Mouse (Mus musculus): ENCODE measurements around the gene Timm23. TPM values are rescaled to one million over a fixed set of nuclear protein-coding genes. Genes with fewer than 3 reads are reported as not detected.
"Not testable (repeated sequence)": the region's sequence is repeated elsewhere in the genome, so short reads cannot be mapped to it uniquely, and the experiment has no call there.

The Timm23 gene
- polyA plus RNA-seq, 2 experiments, result 183 to 309 TPM

DNA sequence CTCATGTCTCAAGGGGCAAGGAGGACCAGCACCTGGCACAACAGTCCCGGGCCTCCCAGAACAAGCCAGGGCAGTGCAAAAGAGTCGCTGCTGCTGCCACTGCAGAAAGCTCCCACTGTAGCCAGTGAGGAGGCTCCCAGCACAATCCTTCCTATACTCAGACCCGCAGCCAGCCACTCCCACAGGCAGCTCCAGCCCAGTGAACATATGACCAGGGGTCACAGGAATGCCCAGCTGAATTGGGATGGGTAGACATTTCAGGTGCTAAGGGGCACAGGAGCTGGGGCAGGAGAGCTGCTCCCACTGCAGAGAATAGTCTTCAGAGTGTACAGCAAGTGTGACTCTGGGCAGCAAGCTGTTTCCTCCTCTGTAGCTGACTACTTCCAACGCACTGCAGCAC is 56.3 kb downstream of the Timm23 start:
- no peaks in the 10 kb centered on the region for H3K9me3 ChIP-seq (ENCODE audit: control insufficient read depth, low read length)
- no peaks in the 10 kb centered on the region for H3K36me3 ChIP-seq (ENCODE audit: control insufficient read depth, insufficient read depth, low read length)
- WGBS, result 63% methylated on average over 4 of the region's 4 CpGs
- DNase-seq (ENCODE audit: low spot score) (no peak), ATAC-seq (ENCODE audit: low FRiP score, low read depth) (no peak)
- TF ChIP-seq POLR2A (IDR thresholded peaks at IDR 0.05; ENCODE audit: borderline replicate concordance, extremely low read depth, insufficient read depth, insufficient read length), result no peak
- H3K4me3 ChIP-seq (replicated peaks; ENCODE audit: low read length), result no peak overlapping the region
- H3K4me1 ChIP-seq (ENCODE audit: control insufficient read depth, insufficient read depth, low read length), result no peaks in the 10 kb centered on the region
- H3K4me2 ChIP-seq (replicated peaks; ENCODE audit: low read depth, low read length, severe bottlenecking), result no peak overlapping the region
- no peak overlapping the region for H3K9ac ChIP-seq (ENCODE audit: low read depth, low read length, severe bottlenecking)
- no peaks in the 10 kb centered on the region for H3K27me3 ChIP-seq (ENCODE audit: control insufficient read depth, insufficient read depth, low read length)
- H3K27ac ChIP-seq (replicated peaks; ENCODE audit: low read depth, low read length), result no peak overlapping the region

DNA sequence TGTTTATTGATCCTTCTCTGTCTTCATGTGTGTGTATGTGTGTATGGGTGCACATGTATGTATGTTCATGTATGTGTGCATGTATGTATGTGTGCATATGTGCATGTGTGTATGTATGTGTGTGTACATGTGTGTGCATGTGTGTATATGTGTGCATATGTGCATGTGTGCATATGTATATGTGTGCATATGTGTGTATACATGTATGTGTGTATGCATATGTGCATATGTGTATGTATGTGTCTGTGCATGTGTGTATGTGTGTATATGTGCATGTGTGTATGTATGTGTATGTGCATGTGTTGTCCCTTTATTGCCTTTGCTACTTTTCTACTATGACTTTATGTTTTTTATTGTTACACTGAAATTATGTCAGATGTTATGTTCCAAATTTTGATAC is 57.0 kb downstream of the Timm23 start:
- TF ChIP-seq POLR2A (IDR thresholded peaks at IDR 0.05; ENCODE audit: borderline replicate concordance, extremely low read depth, insufficient read depth, insufficient read length), result no peak
- ATAC-seq (ENCODE audit: low FRiP score, low read depth) (no peak), DNase-seq (ENCODE audit: low spot score) (no peak)
- no peak overlapping the region for H3K9ac ChIP-seq (ENCODE audit: low read depth, low read length, severe bottlenecking)
- no peak overlapping the region for H3K4me2 ChIP-seq (replicated peaks; ENCODE audit: low read depth, low read length, severe bottlenecking)
- H3K9me3 ChIP-seq (ENCODE audit: control insufficient read depth, low read length), result no peaks in the 10 kb centered on the region
- no peak overlapping the region for H3K27ac ChIP-seq (replicated peaks; ENCODE audit: low read depth, low read length)
- no peaks in the 10 kb centered on the region for H3K27me3 ChIP-seq (ENCODE audit: control insufficient read depth, insufficient read depth, low read length)
- no peaks in the 10 kb centered on the region for H3K36me3 ChIP-seq (ENCODE audit: control insufficient read depth, insufficient read depth, low read length)
- no peak overlapping the region for H3K4me3 ChIP-seq (replicated peaks; ENCODE audit: low read length)
- no peaks in the 10 kb centered on the region for H3K4me1 ChIP-seq (ENCODE audit: control insufficient read depth, insufficient read depth, low read length)

DNA sequence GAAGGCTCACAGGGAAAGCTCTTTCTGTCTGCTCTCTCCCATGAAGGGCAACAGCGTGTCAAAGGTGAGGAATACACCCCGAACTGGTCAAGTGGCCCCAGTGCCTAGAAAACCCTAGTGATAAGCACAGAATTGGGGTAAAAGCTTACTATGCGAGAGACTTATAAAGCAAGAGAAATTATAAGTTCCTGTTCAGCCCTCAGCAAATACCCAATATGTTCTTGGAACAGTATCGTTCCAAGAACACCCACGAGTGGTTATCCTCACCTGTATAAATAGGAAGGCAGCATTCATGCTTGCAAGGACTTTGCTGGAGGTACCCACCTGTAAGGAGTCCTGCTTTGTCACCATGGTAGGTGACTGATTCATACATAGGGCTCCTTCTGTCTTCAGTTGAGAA is 60.0 kb downstream of the Timm23 start, which contains the start of gene Msmb:
Gene Msmb, plus strand, starts transcription at position 301 of the 400 bp plus-strand sequence.
- H3K27ac ChIP-seq (replicated peaks; ENCODE audit: low read depth, low read length), result no peak within 1 kb of the TSS
- no peaks in the 10 kb centered on the region for H3K9me3 ChIP-seq (ENCODE audit: control insufficient read depth, low read length)
- no peak for DNase-seq (ENCODE audit: low spot score)
- no peaks in the 10 kb centered on the region for H3K4me1 ChIP-seq (ENCODE audit: control insufficient read depth, insufficient read depth, low read length)
- 88% methylated on average over 5 of the region's 5 CpGs for WGBS
- H3K36me3 ChIP-seq (ENCODE audit: control insufficient read depth, insufficient read depth, low read length), result no peaks in the 10 kb centered on the region
- no peak within 1 kb of the TSS for H3K4me2 ChIP-seq (replicated peaks; ENCODE audit: low read depth, low read length, severe bottlenecking)
- no peak within 1 kb of the TSS for H3K4me3 ChIP-seq (replicated peaks; ENCODE audit: low read length)
- no peak for TF ChIP-seq POLR2A (IDR thresholded peaks at IDR 0.05; ENCODE audit: borderline replicate concordance, extremely low read depth, insufficient read depth, insufficient read length)
- H3K27me3 ChIP-seq (ENCODE audit: control insufficient read depth, insufficient read depth, low read length), result no peaks in the 10 kb centered on the region
- H3K9ac ChIP-seq (ENCODE audit: low read depth, low read length, severe bottlenecking), result no peak within 1 kb of the TSS
- ATAC-seq (ENCODE audit: low FRiP score, low read depth), result no peak

DNA sequence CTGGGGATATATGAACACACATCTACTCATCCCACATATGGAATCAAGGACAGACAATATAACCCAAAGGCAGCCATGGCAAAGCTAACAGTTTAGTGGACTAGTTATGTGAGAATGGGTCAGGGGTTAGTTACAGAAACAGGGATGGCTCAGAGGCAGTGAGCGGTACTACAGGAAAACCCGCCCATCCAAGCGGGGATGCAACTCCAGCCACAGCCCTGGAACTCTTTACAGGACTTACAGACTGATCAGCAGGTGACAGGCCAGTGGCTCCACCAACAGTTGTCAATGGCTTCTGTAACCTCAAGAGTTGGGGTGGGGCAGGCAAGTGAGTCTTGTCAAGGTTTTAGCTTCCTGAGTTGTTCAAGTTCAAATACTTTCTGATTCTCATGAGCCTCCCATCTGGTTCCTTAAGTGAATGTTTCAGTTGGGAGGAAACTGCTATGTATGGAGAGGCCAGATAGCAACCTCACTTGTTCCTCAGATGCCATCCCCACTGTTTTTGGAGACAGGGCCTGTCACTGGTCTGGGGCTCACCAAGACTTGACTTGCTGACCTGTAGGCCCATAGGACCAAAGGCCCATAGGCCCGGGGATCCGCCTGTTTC is 61.2 kb downstream of the Timm23 start:
- WGBS, result 78% methylated on average over 5 of the region's 5 CpGs
- Histone ChIP-seq H3K36me3 (ENCODE audit: control insufficient read depth, insufficient read depth, low read length) (no peaks in the 10 kb centered on the region), H3K4me3 (replicated peaks; ENCODE audit: low read length) (no peak overlapping the region), H3K9me3 (ENCODE audit: control insufficient read depth, low read length) (no peaks in the 10 kb centered on the region), H3K27me3 (ENCODE audit: control insufficient read depth, insufficient read depth, low read length) (no peaks in the 10 kb centered on the region), H3K27ac (replicated peaks; ENCODE audit: low read depth, low read length) (no peak overlapping the region), H3K4me1 (ENCODE audit: control insufficient read depth, insufficient read depth, low read length) (no peaks in the 10 kb centered on the region), H3K9ac (ENCODE audit: low read depth, low read length, severe bottlenecking) (no peak overlapping the region), H3K4me2 (replicated peaks; ENCODE audit: low read depth, low read length, severe bottlenecking) (no peak overlapping the region)
- ATAC-seq (ENCODE audit: low FRiP score, low read depth) (no peak), DNase-seq (ENCODE audit: low spot score) (no peak)
- TF ChIP-seq POLR2A (IDR thresholded peaks at IDR 0.05; ENCODE audit: borderline replicate concordance, extremely low read depth, insufficient read depth, insufficient read length), result no peak

DNA sequence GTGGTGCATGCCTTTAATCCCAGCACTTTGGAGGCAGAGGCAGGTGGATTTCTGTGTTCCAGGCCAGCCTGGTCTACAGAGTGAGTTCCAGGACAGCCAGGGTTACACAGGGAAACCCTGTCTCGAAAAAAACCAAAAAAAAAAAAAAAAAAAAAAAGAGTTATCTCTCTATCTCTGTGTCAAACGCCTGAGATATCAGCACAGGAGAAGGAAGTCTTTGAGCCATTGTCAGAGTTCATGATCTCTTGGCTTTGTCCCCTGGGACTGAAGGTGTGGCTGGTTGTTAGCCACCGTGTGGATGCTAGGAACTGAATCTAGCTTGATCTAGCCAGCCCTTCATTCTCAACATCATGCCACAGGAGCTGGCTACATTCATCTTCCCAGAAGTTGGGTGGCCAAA is 65.2 kb downstream of the Timm23 start:
- ATAC-seq (ENCODE audit: low FRiP score, low read depth); H3K9ac ChIP-seq (ENCODE audit: low read depth, low read length, severe bottlenecking); H3K4me1 ChIP-seq (ENCODE audit: control insufficient read depth, insufficient read depth, low read length); H3K9me3 ChIP-seq (ENCODE audit: control insufficient read depth, low read length); H3K4me3 ChIP-seq (replicated peaks; ENCODE audit: low read length); H3K27me3 ChIP-seq (ENCODE audit: control insufficient read depth, insufficient read depth, low read length); H3K4me2 ChIP-seq (replicated peaks; ENCODE audit: low read depth, low read length, severe bottlenecking); H3K36me3 ChIP-seq (ENCODE audit: control insufficient read depth, insufficient read depth, low read length); H3K27ac ChIP-seq (replicated peaks; ENCODE audit: low read depth, low read length); DNase-seq (ENCODE audit: low spot score): not testable (repeated sequence)
- WGBS, result 60% methylated on average over 3 of the region's 3 CpGs

DNA sequence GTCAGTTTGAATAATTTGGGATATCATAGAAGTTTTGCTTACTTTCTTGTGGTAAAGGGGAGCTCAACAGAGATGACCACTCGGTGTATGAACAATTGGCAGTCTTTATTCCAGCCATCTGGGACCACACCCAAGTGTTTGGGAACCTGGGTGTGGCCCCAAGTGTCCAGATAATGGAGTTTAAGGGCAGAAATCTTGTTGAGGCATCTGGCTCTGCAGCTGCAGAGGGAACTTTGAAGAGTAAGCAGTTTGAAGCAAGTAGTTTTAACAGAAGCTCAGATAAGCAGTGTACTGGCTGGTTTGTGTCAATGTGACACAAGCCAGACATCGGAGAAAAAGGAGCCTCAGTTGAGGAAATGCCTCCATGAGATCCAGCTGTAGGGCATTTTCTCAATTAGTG is 67.4 kb downstream of the Timm23 start:
- Histone ChIP-seq H3K27me3 (ENCODE audit: control insufficient read depth, insufficient read depth, low read length) (no peaks in the 10 kb centered on the region), H3K4me2 (replicated peaks; ENCODE audit: low read depth, low read length, severe bottlenecking) (no peak overlapping the region), H3K36me3 (ENCODE audit: control insufficient read depth, insufficient read depth, low read length) (no peaks in the 10 kb centered on the region), H3K4me3 (replicated peaks; ENCODE audit: low read length) (no peak overlapping the region), H3K9ac (ENCODE audit: low read depth, low read length, severe bottlenecking) (no peak overlapping the region), H3K9me3 (ENCODE audit: control insufficient read depth, low read length) (no peaks in the 10 kb centered on the region), H3K27ac (replicated peaks; ENCODE audit: low read depth, low read length) (no peak overlapping the region), H3K4me1 (ENCODE audit: control insufficient read depth, insufficient read depth, low read length) (no peaks in the 10 kb centered on the region)
- WGBS, result 46% methylated on average over 2 of the region's 2 CpGs
- ATAC-seq (ENCODE audit: low FRiP score, low read depth) (no peak), DNase-seq (ENCODE audit: low spot score) (no peak)
- no peak for TF ChIP-seq POLR2A (IDR thresholded peaks at IDR 0.05; ENCODE audit: borderline replicate concordance, extremely low read depth, insufficient read depth, insufficient read length)
